Mouse (Mus musculus): ENCODE measurements at regions not wholly inside any gene's neighbourhood (a gene's known extent, or its start where the extent isn't known, plus 50 kb on each side); places are given as distances from the start of the nearest gene placed in this dataset.

DNA sequence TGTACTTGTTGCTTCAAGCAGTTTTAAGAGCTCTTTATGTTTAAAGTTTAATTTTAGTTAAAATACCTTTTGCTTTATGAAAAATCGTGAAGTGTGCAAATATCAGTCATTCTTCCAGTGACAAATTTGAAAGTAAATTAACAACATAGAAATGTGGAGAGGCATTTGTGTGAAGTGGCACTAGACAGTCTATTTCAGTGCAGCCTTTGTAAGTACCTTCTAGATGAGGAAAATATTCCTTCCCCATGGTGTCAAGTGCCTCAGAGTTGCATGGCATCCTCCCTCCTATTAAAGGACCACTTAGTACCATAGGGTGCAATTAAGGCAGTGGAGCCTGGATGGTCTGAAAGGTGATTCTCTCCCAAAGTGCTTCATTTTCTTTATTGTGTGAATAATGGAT lies 64.6 kb upstream of the Gm8797 start:
- in situ Hi-C loops (cut with MboI, MseI), result loop anchor here in 1 of 2 experiments (10.0 kb wide), 1 partner anchor 1019 kb away; no protein-coding TSS in a partner anchor

DNA sequence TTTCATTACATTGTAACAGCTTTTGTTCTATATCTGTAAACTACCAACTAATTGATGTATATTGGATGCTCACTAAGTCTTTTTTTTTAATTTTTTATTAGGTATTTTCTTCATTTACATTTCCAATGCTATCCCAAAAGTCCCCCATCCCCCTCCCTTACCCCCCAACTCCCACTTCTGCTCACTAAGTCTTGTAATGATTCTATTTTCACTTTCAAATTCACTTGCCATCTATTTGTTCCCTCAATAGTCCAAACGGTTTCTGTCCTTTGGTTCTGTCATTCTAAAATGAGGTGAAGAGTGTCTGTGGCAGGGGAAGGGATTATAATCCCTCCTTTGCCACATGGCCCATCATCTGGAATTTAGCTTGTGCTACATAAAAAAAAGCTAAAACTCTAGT lies 51.1 kb upstream of the Gm8797 start:
- in situ Hi-C loops (cut with MboI, MseI), result no loop called here
